21 mouse cellular contexts compared by ENCODE assay signal in the genomic region with DNA sequence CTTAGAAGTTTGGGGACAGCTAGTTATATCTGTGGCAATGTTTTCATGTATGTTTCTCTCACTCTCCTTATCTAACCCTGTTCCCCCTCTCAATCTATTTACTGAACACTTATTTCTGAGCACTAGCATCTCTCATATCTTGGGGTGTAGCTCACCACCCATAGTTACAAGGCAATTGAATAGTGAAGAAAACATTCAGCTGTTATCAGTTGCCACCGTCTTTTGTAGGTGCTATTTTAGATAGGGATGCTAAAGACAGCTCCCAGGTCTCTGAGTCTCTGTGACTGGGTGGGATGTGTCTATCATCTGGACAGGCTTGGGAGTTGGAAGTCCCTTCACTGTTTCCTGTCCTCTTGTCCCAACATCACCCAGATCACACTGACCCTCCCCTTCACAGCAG.
"Had no signal": no experiment of that assay in that cellular context is flagged by ENCODE, and none has a peak within 500 bp of the region (broad histone marks: within the 10 kb centered on the region; RNA-seq: fewer than 3 reads in every experiment).

No protein-coding gene starts in this region.

- ATAC-seq: intestine, embryonic 15.5 days; lung, postnatal 0 days had no signal

- H3K9me3 ChIP-seq: intestine, embryonic 15.5 days; neural tube, embryonic 15.5 days; stomach, embryonic 15.5 days had no signal

- H3K36me3 ChIP-seq: intestine, embryonic 15.5 days; limb, embryonic 13.5 days; neural tube, embryonic 12.5 days; neural tube, embryonic 15.5 days; stomach, embryonic 15.5 days had no signal

- H3K27me3 ChIP-seq: intestine, embryonic 15.5 days; limb, embryonic 13.5 days; megakaryocyte, embryonic 14.5 days; neural tube, embryonic 12.5 days; neural tube, embryonic 15.5 days; stomach, embryonic 15.5 days had no signal

- H3K4me1 ChIP-seq: intestine, embryonic 15.5 days; limb, embryonic 13.5 days; neural tube, embryonic 12.5 days; neural tube, embryonic 15.5 days; stomach, embryonic 15.5 days had no signal

- H3K27ac ChIP-seq: intestine, embryonic 15.5 days; layer of hippocampus, adult 2 months; left cerebral cortex, adult 2 months; limb, embryonic 13.5 days; macrophage; neural tube, embryonic 12.5 days; neural tube, embryonic 15.5 days; stomach, embryonic 15.5 days had no signal

- DNase-seq: kidney, adult 11 months; kidney, adult 8-10 months; kidney, postnatal 25 days; layer of hippocampus, adult 9-11 months; layer of hippocampus, postnatal 36 days; lung, embryonic 14.5 days; midbrain, embryonic 14.5 days; right cerebral cortex, postnatal 25 days; spleen, adult 18-20 months; thymus, postnatal 25 days had no signal

- H3K4me2 ChIP-seq: intestine, embryonic 15.5 days; limb, embryonic 13.5 days; lung, embryonic 14.5 days; midbrain, embryonic 11.5 days; neural tube, embryonic 12.5 days; neural tube, embryonic 15.5 days; stomach, embryonic 15.5 days had no signal

- H3K9ac ChIP-seq: intestine, embryonic 15.5 days; limb, embryonic 13.5 days; lung, embryonic 14.5 days; neural tube, embryonic 12.5 days; neural tube, embryonic 15.5 days; stomach, embryonic 15.5 days had no signal

- H3K4me3 ChIP-seq: intestine, embryonic 15.5 days; layer of hippocampus, adult 2 months; left cerebral cortex, adult 2 months; limb, embryonic 13.5 days; megakaryocyte, embryonic 14.5 days; neural tube, embryonic 12.5 days; neural tube, embryonic 15.5 days; stomach, embryonic 15.5 days had no signal
